8 mouse cellular contexts compared by ENCODE assay signal in the genomic region with DNA sequence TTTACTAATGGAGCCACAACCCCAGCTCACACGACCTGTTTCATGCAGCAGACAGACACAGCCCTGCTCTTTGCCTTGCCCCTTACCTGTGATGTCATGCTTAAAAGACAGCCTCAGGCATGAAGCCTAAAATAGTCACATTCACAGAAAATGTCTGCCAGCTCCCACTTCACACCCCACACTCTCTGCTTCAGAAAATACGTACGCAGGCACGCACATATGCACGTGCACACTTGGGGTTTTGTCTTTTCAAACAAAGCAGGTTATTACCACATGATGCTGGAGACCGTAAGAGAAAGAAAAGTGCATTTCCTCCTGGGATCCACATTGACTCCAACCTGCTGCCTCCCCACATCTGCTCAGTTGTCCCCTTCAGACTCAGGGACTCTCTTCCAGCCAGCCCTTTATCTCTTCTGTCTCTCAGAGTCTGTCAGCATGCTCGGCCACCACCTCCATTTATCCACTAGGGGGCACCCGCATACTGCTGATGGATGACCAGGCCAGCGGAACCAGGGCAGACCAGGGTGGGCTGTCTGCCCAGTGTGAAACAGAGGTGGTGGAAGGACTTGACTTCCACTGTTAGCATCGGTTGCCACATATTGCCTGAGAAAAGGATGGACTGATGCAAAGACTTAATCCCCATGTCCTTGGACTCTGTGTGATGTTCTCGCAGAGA. TPM values are rescaled to one million over a fixed set of nuclear protein-coding genes. Genes with fewer than 3 reads are reported as not detected.
DNase-seq lines count a peak whose midpoint lies in the region; ATAC-seq lines count a peak whose summit lies in the region.

No protein-coding gene starts in this region.

- no peaks in the 10 kb centered on the region for H3K36me3 ChIP-seq in intestine, embryonic 16.5 days (ENCODE audit: control insufficient read depth, insufficient read depth, low read length)
- no peaks in the 10 kb centered on the region for H3K36me3 ChIP-seq in midbrain, embryonic 11.5 days (ENCODE audit: control insufficient read depth, insufficient read depth, low read length)

- no peak overlapping the region for H3K4me2 ChIP-seq in intestine, embryonic 16.5 days (ENCODE audit: low read depth, low read length)
- no peak overlapping the region for H3K4me2 ChIP-seq in midbrain, embryonic 11.5 days

- no peak overlapping the region for H3K4me3 ChIP-seq in intestine, embryonic 16.5 days (ENCODE audit: low read length)
- H3K4me3 ChIP-seq in midbrain, embryonic 11.5 days (ENCODE audit: low read depth, low read length) = no peak overlapping the region

- peak; percentile 87 for ATAC-seq in granulocyte monocyte progenitor cell, adult 5-6 weeks (replicated peaks; ENCODE audit: poor library complexity, severe bottlenecking)
- peak; percentile 77 for ATAC-seq in intestine, embryonic 16.5 days
- ATAC-seq in midbrain, embryonic 11.5 days (ENCODE audit: low FRiP score) = peak; percentile 82

- H3K27ac ChIP-seq in intestine, embryonic 16.5 days (ENCODE audit: low read length) = no peak overlapping the region
- H3K27ac ChIP-seq in midbrain, embryonic 11.5 days (ENCODE audit: low read depth, low read length) = no peak overlapping the region

- H3K9me3 ChIP-seq in intestine, embryonic 16.5 days (ENCODE audit: control insufficient read depth, low read length) = no peaks in the 10 kb centered on the region
- no peaks in the 10 kb centered on the region for H3K9me3 ChIP-seq in midbrain, embryonic 11.5 days (ENCODE audit: control insufficient read depth, low read length)

- intact Hi-C loops in left cerebral cortex, postnatal 36 days (cut with DNase I) = loop anchor here (5.0 kb wide), 4 partner anchors 40 to 160 kb away; no protein-coding TSS in a partner anchor

- no peaks in the 10 kb centered on the region for H3K4me1 ChIP-seq in intestine, embryonic 16.5 days (ENCODE audit: control insufficient read depth, insufficient read depth, low read length)
- H3K4me1 ChIP-seq in midbrain, embryonic 11.5 days (ENCODE audit: control insufficient read depth, insufficient read depth, low read length) = peaks cover 15% of the 10 kb centered on the region

- WGBS in intestine, embryonic 16.5 days = 54% methylated on average over 11 of the region's 11 CpGs
- WGBS in midbrain, embryonic 11.5 days = 58% methylated on average over 11 of the region's 11 CpGs

- no peak overlapping the region for H3K9ac ChIP-seq in intestine, embryonic 16.5 days (ENCODE audit: low read depth, low read length)
- no peak overlapping the region for H3K9ac ChIP-seq in midbrain, embryonic 11.5 days (ENCODE audit: low read length)

- no peaks in the 10 kb centered on the region for H3K27me3 ChIP-seq in intestine, embryonic 16.5 days (replicated peaks; ENCODE audit: control insufficient read depth, insufficient read depth, low read length)
- no peaks in the 10 kb centered on the region for H3K27me3 ChIP-seq in midbrain, embryonic 11.5 days (ENCODE audit: control insufficient read depth, insufficient read depth, low read length)

- DNase-seq in adrenal gland, postnatal 10 days = peak; percentile 90
- DNase-seq in embryo, embryonic 9.5 days (ENCODE audit: extremely low spot score) = peak; percentile 90
- peak; percentile 82 to 85 for DNase-seq in left cerebral cortex, postnatal 36 days (ENCODE audit: low spot score in 2 of 2)
- peak; percentile 96 for DNase-seq in midbrain, embryonic 11.5 days (ENCODE audit: low spot score, missing footprints)
- DNase-seq in right cerebral cortex, postnatal 4 days = peak; percentile 84
- DNase-seq in yolk sac, embryonic 10.5 days (ENCODE audit: low spot score) = peak; percentile 78

RNA-seq across cellular contexts. Expression of gene Cmtm7, which starts 15.8 kb away (rescaled TPM):
- 10 to 100 TPM; 32.4 to 32.9 TPM for total RNA-seq in adrenal gland, postnatal 10 days (2021)
- total RNA-seq in granulocyte monocyte progenitor cell, adult 5-6 weeks (2014; fragmentation: Nextera tagmentation) = 966 and 1,044 TPM in 2 replicates
- 864 and 928 TPM in 2 replicates for total RNA-seq in granulocyte monocyte progenitor cell, adult 5-6 weeks (2017)
- 82.5 and 86.6 TPM in 2 replicates for polyA plus RNA-seq in intestine, embryonic 16.5 days (2015; fragmentation: Nextera tagmentation; extraction: Ambion mirVana)
- 1 to 10 TPM; 3.8 to 4.0 TPM for total RNA-seq in left cerebral cortex, postnatal 36 days (2021)
- polyA plus RNA-seq in midbrain, embryonic 11.5 days (2014; fragmentation: Nextera tagmentation; extraction: Ambion mirVana) = 51.5 and 60.0 TPM in 2 replicates

RNA-seq across cellular contexts. Expression of gene Cmtm8, which starts 46.5 kb away (rescaled TPM):
- total RNA-seq in adrenal gland, postnatal 10 days (2021) = 10 to 100 TPM; 12.6 to 17.3 TPM
- 3.2 and 3.9 TPM in 2 replicates for total RNA-seq in granulocyte monocyte progenitor cell, adult 5-6 weeks (2014; fragmentation: Nextera tagmentation)
- total RNA-seq in granulocyte monocyte progenitor cell, adult 5-6 weeks (2017) = 2.4 and 2.9 TPM in 2 replicates
- 80.2 and 87.3 TPM in 2 replicates for polyA plus RNA-seq in intestine, embryonic 16.5 days (2015; fragmentation: Nextera tagmentation; extraction: Ambion mirVana)
- total RNA-seq in left cerebral cortex, postnatal 36 days (2021) = 1 to 10 TPM; 2.2 TPM
- polyA plus RNA-seq in midbrain, embryonic 11.5 days (2014; fragmentation: Nextera tagmentation; extraction: Ambion mirVana) = 13.6 and 15.5 TPM in 2 replicates

Comparison
In these comparisons a context has a peak if more than half of its experiments do, and no peak if none do; other contexts are left out.
1. RNA of gene Cmtm7, which starts 15.8 kb away (total RNA-seq): 864 to 1,044 TPM in granulocyte monocyte progenitor cell, adult 5-6 weeks; 32.4 to 32.9 TPM in adrenal gland, postnatal 10 days and 3.8 to 4.0 TPM in left cerebral cortex, postnatal 36 days; every median in the first group is over 10 times any median in the second.
2. Peak in every context shown above with its lines, with median percentiles within 50 percentile points of each other: DNase-seq and ATAC-seq.